17 mouse cellular contexts compared by ENCODE assay signal in genomic region chr1:134530618-134531017, GRCm38 (mm10). TPM values are rescaled to one million over a fixed set of nuclear protein-coding genes. Genes with fewer than 3 reads are reported as not detected.
A peak's percentile ranks its signal among the peaks of the same experiment; 100 is the strongest.
DNase-seq lines count a peak whose midpoint lies in the region; ATAC-seq lines count a peak whose summit lies in the region.
"Had no signal": no experiment of that assay in that cellular context is flagged by ENCODE, and none has a peak within 500 bp of the region (broad histone marks: within the 10 kb centered on the region; RNA-seq: fewer than 3 reads in every experiment).

No protein-coding gene starts in this region.

- H3K4me1 ChIP-seq in midbrain, embryonic 16.5 days (ENCODE audit: control insufficient read depth, insufficient read depth, low read length), result no peaks in the 10 kb centered on the region
- no peaks in the 10 kb centered on the region for H3K4me1 ChIP-seq in midbrain, embryonic 14.5 days (ENCODE audit: control insufficient read depth, insufficient read depth, low read length)
- 0 out of 2 replicates have a peak, but pooled peaks cover 2% of the 10 kb centered on the region for H3K4me1 ChIP-seq in forebrain, embryonic 16.5 days (replicated peaks; ENCODE audit: control insufficient read depth, insufficient read depth, low read length)
- no peaks in the 10 kb centered on the region for H3K4me1 ChIP-seq in neural tube, embryonic 15.5 days
- H3K4me1 ChIP-seq: embryonic facial prominence, embryonic 13.5 days; limb, embryonic 13.5 days had no signal

- no peaks in the 10 kb centered on the region for H3K36me3 ChIP-seq in midbrain, embryonic 16.5 days (ENCODE audit: control insufficient read depth, insufficient read depth, low read length)
- H3K36me3 ChIP-seq in midbrain, embryonic 14.5 days (ENCODE audit: control insufficient read depth, insufficient read depth, low read length), result no peaks in the 10 kb centered on the region
- no peaks in the 10 kb centered on the region for H3K36me3 ChIP-seq in forebrain, embryonic 16.5 days (ENCODE audit: control insufficient read depth, insufficient read depth)
- no peaks in the 10 kb centered on the region for H3K36me3 ChIP-seq in neural tube, embryonic 15.5 days
- H3K36me3 ChIP-seq: embryonic facial prominence, embryonic 13.5 days; limb, embryonic 13.5 days had no signal

- no peak overlapping the region for H3K27ac ChIP-seq in midbrain, embryonic 16.5 days (ENCODE audit: low read length)
- H3K27ac ChIP-seq in midbrain, embryonic 14.5 days (replicated peaks; ENCODE audit: low read depth, low read length), result no peak overlapping the region
- no peak overlapping the region for H3K27ac ChIP-seq in forebrain, embryonic 16.5 days (ENCODE audit: low read length)
- H3K27ac ChIP-seq in neural tube, embryonic 15.5 days (replicated peaks), result 0 out of 2 replicates have a peak overlapping the region, but pooled peaks have one; percentile 11
- H3K27ac ChIP-seq: embryonic facial prominence, embryonic 13.5 days; limb, embryonic 13.5 days; macrophage had no signal

- no peak overlapping the region for H3K9ac ChIP-seq in midbrain, embryonic 16.5 days (ENCODE audit: low read depth, low read length)
- no peak overlapping the region for H3K9ac ChIP-seq in midbrain, embryonic 14.5 days (replicated peaks; ENCODE audit: low read length)
- H3K9ac ChIP-seq in forebrain, embryonic 16.5 days (replicated peaks; ENCODE audit: low read depth, low read length), result no peak overlapping the region
- H3K9ac ChIP-seq in neural tube, embryonic 15.5 days (replicated peaks), result no peak overlapping the region
- H3K9ac ChIP-seq: embryonic facial prominence, embryonic 13.5 days; limb, embryonic 13.5 days had no signal

- no peak overlapping the region for H3K4me2 ChIP-seq in midbrain, embryonic 16.5 days (ENCODE audit: low read length)
- no peak overlapping the region for H3K4me2 ChIP-seq in midbrain, embryonic 14.5 days (ENCODE audit: low read length)
- no peak overlapping the region for H3K4me2 ChIP-seq in forebrain, embryonic 16.5 days (ENCODE audit: low read length)
- H3K4me2 ChIP-seq in neural tube, embryonic 15.5 days, result no peak overlapping the region
- H3K4me2 ChIP-seq: embryonic facial prominence, embryonic 13.5 days; limb, embryonic 13.5 days had no signal

- peak; percentile 71; the same call in 1 of the 2 replicates for ATAC-seq in midbrain, embryonic 16.5 days
- ATAC-seq in midbrain, embryonic 14.5 days (ENCODE audit: low FRiP score, low TSS enrichment), result no peak
- peak; percentile 78 for ATAC-seq in forebrain, embryonic 16.5 days
- no peak for ATAC-seq in neural tube, embryonic 15.5 days (ENCODE audit: low FRiP score)

- no peak overlapping the region for H3K4me3 ChIP-seq in midbrain, embryonic 16.5 days (ENCODE audit: low read depth, low read length)
- no peak overlapping the region for H3K4me3 ChIP-seq in midbrain, embryonic 14.5 days (replicated peaks; ENCODE audit: low read depth, low read length)
- no peak overlapping the region for H3K4me3 ChIP-seq in forebrain, embryonic 16.5 days (replicated peaks; ENCODE audit: low read length)
- H3K4me3 ChIP-seq in neural tube, embryonic 15.5 days (replicated peaks), result no peak overlapping the region
- H3K4me3 ChIP-seq: embryonic facial prominence, embryonic 13.5 days; limb, embryonic 13.5 days had no signal

- no peak for DNase-seq in midbrain, embryonic 14.5 days
- DNase-seq in layer of hippocampus, adult 8-10 months (ENCODE audit: low spot score in 2 of 2), result peak; percentile 48 to 72
- no peak for DNase-seq in lung, postnatal 36 days
- no peak for DNase-seq in heart, postnatal 4 days
- DNase-seq: cerebellum, adult 11 months; kidney, adult 2 months; thymus, adult 2 months had no signal

- 80% methylated on average over 6 of the region's 6 CpGs for WGBS in midbrain, embryonic 16.5 days
- 80% methylated on average over 6 of the region's 6 CpGs for WGBS in midbrain, embryonic 14.5 days
- WGBS in forebrain, embryonic 16.5 days, result 27% methylated on average over 6 of the region's 6 CpGs
- 68% methylated on average over 6 of the region's 6 CpGs for WGBS in neural tube, embryonic 15.5 days

- no peaks in the 10 kb centered on the region for H3K27me3 ChIP-seq in midbrain, embryonic 16.5 days (ENCODE audit: control insufficient read depth, insufficient read depth, low read depth, low read length)
- H3K27me3 ChIP-seq in midbrain, embryonic 14.5 days (ENCODE audit: control insufficient read depth, insufficient read depth, low read length), result no peaks in the 10 kb centered on the region
- H3K27me3 ChIP-seq in forebrain, embryonic 16.5 days (replicated peaks; ENCODE audit: control insufficient read depth, insufficient read depth, low read length), result no peaks in the 10 kb centered on the region
- H3K27me3 ChIP-seq in neural tube, embryonic 15.5 days (replicated peaks), result no peaks in the 10 kb centered on the region
- H3K27me3 ChIP-seq: embryonic facial prominence, embryonic 13.5 days; limb, embryonic 13.5 days had no signal

- no peaks in the 10 kb centered on the region for H3K9me3 ChIP-seq in midbrain, embryonic 16.5 days (replicated peaks; ENCODE audit: control insufficient read depth, low read length, poor library complexity, severe bottlenecking)
- no peaks in the 10 kb centered on the region for H3K9me3 ChIP-seq in midbrain, embryonic 14.5 days (ENCODE audit: control insufficient read depth, low read length)
- H3K9me3 ChIP-seq in forebrain, embryonic 16.5 days (ENCODE audit: control insufficient read depth, low read length), result no peaks in the 10 kb centered on the region
- no peaks in the 10 kb centered on the region for H3K9me3 ChIP-seq in neural tube, embryonic 15.5 days (replicated peaks)
- H3K9me3 ChIP-seq: embryonic facial prominence, embryonic 13.5 days; limb, embryonic 13.5 days had no signal

RNA-seq across cellular contexts. Expression of gene Mgat4e, which starts 18.9 kb away (rescaled TPM):
- polyA plus RNA-seq in midbrain, embryonic 16.5 days (2015; fragmentation: Nextera tagmentation; extraction: Ambion mirVana), result not detected in 2 replicates
- polyA plus RNA-seq in midbrain, embryonic 14.5 days (2014; fragmentation: Nextera tagmentation; extraction: Ambion mirVana), result not detected in 2 replicates
- polyA plus RNA-seq in forebrain, embryonic 16.5 days (2015; fragmentation: Nextera tagmentation; extraction: Ambion mirVana), result not detected in 2 replicates
- total RNA-seq in layer of hippocampus, adult 8-10 months (2022), result not detected
- not detected in 2 replicates for polyA plus RNA-seq in neural tube, embryonic 15.5 days (2015; fragmentation: Nextera tagmentation; extraction: Ambion mirVana)
- not detected for total RNA-seq in heart, postnatal 4 days (2021)
- total RNA-seq: gastrocnemius, adult 8-10 months had no signal
- polyA plus RNA-seq: embryonic facial prominence, embryonic 13.5 days; heart, embryonic 16.5 days; limb, embryonic 13.5 days; macrophage; neural tube, embryonic 11.5 days; spleen, adult 2 months; thymus, adult 2 months had no signal

RNA-seq across cellular contexts. Expression of gene Kdm5b, which starts 29.4 kb away (rescaled TPM):
- polyA plus RNA-seq in midbrain, embryonic 16.5 days (2015; fragmentation: Nextera tagmentation; extraction: Ambion mirVana), result 66.5 and 78.9 TPM in 2 replicates
- 79.7 and 111 TPM in 2 replicates for polyA plus RNA-seq in midbrain, embryonic 14.5 days (2014; fragmentation: Nextera tagmentation; extraction: Ambion mirVana)
- polyA plus RNA-seq in forebrain, embryonic 16.5 days (2015; fragmentation: Nextera tagmentation; extraction: Ambion mirVana), result 103 and 109 TPM in 2 replicates
- total RNA-seq in layer of hippocampus, adult 8-10 months (2022), result 10 to 100 TPM; 66.4 to 81.0 (median 72.1) TPM
- polyA plus RNA-seq in neural tube, embryonic 15.5 days (2015; fragmentation: Nextera tagmentation; extraction: Ambion mirVana), result 59.0 and 59.5 TPM in 2 replicates
- 10 to 100 TPM; 27.8 to 28.6 TPM for total RNA-seq in heart, postnatal 4 days (2021)

RNA-seq across cellular contexts. Expression of gene Rabif, which starts 36.2 kb away (rescaled TPM):
- 73.3 and 78.5 TPM in 2 replicates for polyA plus RNA-seq in midbrain, embryonic 16.5 days (2015; fragmentation: Nextera tagmentation; extraction: Ambion mirVana)
- polyA plus RNA-seq in midbrain, embryonic 14.5 days (2014; fragmentation: Nextera tagmentation; extraction: Ambion mirVana), result 69.4 and 75.3 TPM in 2 replicates
- 63.0 and 63.7 TPM in 2 replicates for polyA plus RNA-seq in forebrain, embryonic 16.5 days (2015; fragmentation: Nextera tagmentation; extraction: Ambion mirVana)
- 10 to 100 TPM; 20.0 to 26.7 (median 21.8) TPM for total RNA-seq in layer of hippocampus, adult 8-10 months (2022)
- 70.1 and 76.8 TPM in 2 replicates for polyA plus RNA-seq in neural tube, embryonic 15.5 days (2015; fragmentation: Nextera tagmentation; extraction: Ambion mirVana)
- total RNA-seq in heart, postnatal 4 days (2021), result 10 to 100 TPM; 12.6 to 12.7 TPM

Comparison
In these comparisons a context has a peak if more than half of its experiments do, and no peak if none do; other contexts are left out.
1. ATAC-seq: peak in midbrain, embryonic 16.5 days (single experiment) and forebrain, embryonic 16.5 days (single experiment); none in midbrain, embryonic 14.5 days (single experiment) and neural tube, embryonic 15.5 days (single experiment).
2. DNase-seq: peak in layer of hippocampus, adult 8-10 months (2 of 2); none in midbrain, embryonic 14.5 days (single experiment), lung, postnatal 36 days (single experiment) and heart, postnatal 4 days (single experiment).